Mouse (Mus musculus): Measurements from ENCODE around the gene Pald1.

DNA sequence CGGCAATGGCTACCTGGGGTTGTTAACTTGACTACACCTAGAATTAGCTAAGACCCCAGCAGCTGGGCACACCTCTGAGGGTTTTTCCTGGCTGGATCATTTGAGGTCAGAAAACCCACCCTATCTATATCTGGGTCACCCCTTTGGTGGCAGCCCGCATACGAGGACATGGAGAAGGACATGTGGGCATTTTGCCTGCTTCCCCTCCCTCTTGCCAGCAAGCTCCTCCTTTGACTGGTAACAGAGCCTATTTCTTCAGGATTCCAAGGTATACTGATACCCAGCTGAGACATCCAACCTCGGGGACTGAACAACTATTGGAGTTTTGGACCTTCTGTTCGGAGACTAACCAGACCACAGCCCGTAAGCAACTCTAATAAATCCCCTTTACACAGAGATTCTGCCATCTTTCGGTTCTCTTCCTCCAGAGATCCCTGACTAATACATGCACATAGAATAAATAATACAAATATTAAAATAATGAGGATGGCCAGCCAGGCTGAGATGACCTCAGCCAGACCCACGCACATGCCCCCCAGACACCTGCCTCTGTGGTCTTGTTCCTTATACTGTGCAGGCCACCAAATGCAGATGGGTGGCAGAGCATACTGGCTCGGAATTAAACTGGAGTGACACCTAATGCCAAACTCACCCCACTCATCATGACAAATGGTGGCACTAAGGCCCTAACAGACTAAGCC lies 11.3 kb downstream of the Pald1 start:
- no peak for TF ChIP-seq CTCF (IDR thresholded peaks at IDR 0.05; ENCODE audit: extremely low read depth, insufficient read length, insufficient replicate concordance, low read depth, low read length)
- no peak for TF ChIP-seq POLR2A (IDR thresholded peaks at IDR 0.05; ENCODE audit: low read depth, low read length)
